Mouse (Mus musculus): ENCODE data around the gene Shkbp1. TPM values are rescaled to one million over a fixed set of nuclear protein-coding genes. Genes with fewer than 3 reads are reported as not detected.

The Shkbp1 gene
- total RNA-seq, 1 experiment: 28.8 TPM

GRCm38 (mm10) chr7:27329981-27330380 is 25.8 kb downstream of the Shkbp1 start:
- H3K9ac ChIP-seq (ENCODE audit: insufficient read depth, low read depth, low read length, poor library complexity, severe bottlenecking): peak overlapping the region; percentile 92
- DNase-seq (ENCODE audit: low read depth, low spot score): no peak
- H3K9me3 ChIP-seq (ENCODE audit: control insufficient read depth, insufficient read depth, low read depth, low read length): no peaks in the 10 kb centered on the region
- no peak for TF ChIP-seq MAFK (IDR thresholded peaks at IDR 0.05; ENCODE audit: insufficient read depth, low read depth, low read length)
- no peak for TF ChIP-seq ZNF384 (IDR thresholded peaks at IDR 0.05; ENCODE audit: low read depth, low read length)
- no peak for TF ChIP-seq HCFC1 (IDR thresholded peaks at IDR 0.05; ENCODE audit: borderline replicate concordance, insufficient read depth, low read length)
- TF ChIP-seq ZC3H11A (IDR thresholded peaks at IDR 0.05; ENCODE audit: borderline replicate concordance, low read depth, low read length): no peak
- no peak for TF ChIP-seq CHD2 (IDR thresholded peaks at IDR 0.05; ENCODE audit: low read depth, low read length)
- peak overlapping the region; percentile 59; the same call in 1 of the 2 replicates for H3K27ac ChIP-seq (ENCODE audit: insufficient read depth, low read depth, low read length, poor library complexity, severe bottlenecking)
- H3K4me1 ChIP-seq (ENCODE audit: control insufficient read depth in 2 of 2, insufficient read depth in 2 of 2, low read length in 2 of 2, poor library complexity in 1 of 2): peaks cover 16 to 29% of the 10 kb centered on the region in 2 experiments; a peak in 3 of 4 replicates
- H3K4me3 ChIP-seq (ENCODE audit: insufficient read depth in 1 of 2, low read depth in 1 of 2, low read length in 2 of 2, poor library complexity in 1 of 2, severe bottlenecking in 1 of 2): peak overlapping the region; percentile 69 to 76
- in situ Hi-C loops (cut with MboI; ENCODE audit: low sequenced_read_pairs in 2 of 2, unreplicated experiment in 2 of 2): no loop called here
- peaks cover 8% of the 10 kb centered on the region; the same call in 1 of the 2 replicates for H3K36me3 ChIP-seq (ENCODE audit: control insufficient read depth, insufficient read depth, low read length, poor library complexity, severe bottlenecking)

GRCm38 (mm10) chr7:27329326-27329947 is 26.4 kb downstream of the Shkbp1 start:
- H3K4me1 ChIP-seq (ENCODE audit: control insufficient read depth in 2 of 2, insufficient read depth in 2 of 2, low read length in 2 of 2, poor library complexity in 1 of 2): peaks cover 16 to 31% of the 10 kb centered on the region in 2 experiments; a peak in 3 of 4 replicates
- peak; percentile 22; the same call in 1 of the 2 replicates for TF ChIP-seq ZC3H11A (IDR thresholded peaks at IDR 0.05; ENCODE audit: borderline replicate concordance, low read depth, low read length)
- no peak for TF ChIP-seq MAFK (IDR thresholded peaks at IDR 0.05; ENCODE audit: insufficient read depth, low read depth, low read length)
- peaks cover 11% of the 10 kb centered on the region for H3K36me3 ChIP-seq (ENCODE audit: control insufficient read depth, insufficient read depth, low read length, poor library complexity, severe bottlenecking)
- peak overlapping the region; percentile 59; the same call in 1 of the 2 replicates for H3K27ac ChIP-seq (ENCODE audit: insufficient read depth, low read depth, low read length, poor library complexity, severe bottlenecking)
- H3K4me3 ChIP-seq (ENCODE audit: insufficient read depth in 1 of 2, low read depth in 1 of 2, low read length in 2 of 2, poor library complexity in 1 of 2, severe bottlenecking in 1 of 2): peak overlapping the region; percentile 69 to 76
- H3K9ac ChIP-seq (ENCODE audit: insufficient read depth, low read depth, low read length, poor library complexity, severe bottlenecking): peak overlapping the region; percentile 92
- in situ Hi-C loops (cut with MboI; ENCODE audit: low sequenced_read_pairs in 2 of 2, unreplicated experiment in 2 of 2): no loop called here
- no peak for DNase-seq (ENCODE audit: low read depth, low spot score)
- no peaks in the 10 kb centered on the region for H3K9me3 ChIP-seq (ENCODE audit: control insufficient read depth, insufficient read depth, low read depth, low read length)

- Histone ChIP-seq H3K9ac (ENCODE audit: insufficient read depth, low read depth, low read length, poor library complexity, severe bottlenecking) (peak overlapping the region; percentile 10; the same call in 1 of the 2 replicates), H3K36me3 (ENCODE audit: control insufficient read depth, insufficient read depth, low read length, poor library complexity, severe bottlenecking) (peaks cover 19% of the 10 kb centered on the region), H3K27ac (ENCODE audit: insufficient read depth, low read depth, low read length, poor library complexity, severe bottlenecking) (no peak overlapping the region), H3K4me3 (ENCODE audit: insufficient read depth in 1 of 2, low read depth in 1 of 2, low read length in 2 of 2, poor library complexity in 1 of 2, severe bottlenecking in 1 of 2) (peak overlapping the region in 1 of 2 experiments; percentile 76; a peak in 2 of 4 replicates), H3K4me1 (ENCODE audit: control insufficient read depth in 2 of 2, insufficient read depth in 2 of 2, low read length in 2 of 2, poor library complexity in 1 of 2) (peaks cover 16 to 27% of the 10 kb centered on the region in 2 experiments; a peak in 3 of 4 replicates), H3K9me3 (ENCODE audit: control insufficient read depth, insufficient read depth, low read depth, low read length) (no peaks in the 10 kb centered on the region)
- TF ChIP-seq ZC3H11A (IDR thresholded peaks at IDR 0.05; ENCODE audit: borderline replicate concordance, low read depth, low read length) (no peak), MAFK (IDR thresholded peaks at IDR 0.05; ENCODE audit: insufficient read depth, low read depth, low read length) (no peak), CHD2 (IDR thresholded peaks at IDR 0.05; ENCODE audit: low read depth, low read length) (no peak), HCFC1 (IDR thresholded peaks at IDR 0.05; ENCODE audit: borderline replicate concordance, insufficient read depth, low read length) (no peak), ZNF384 (IDR thresholded peaks at IDR 0.05; ENCODE audit: low read depth, low read length) (no peak)
- DNase-seq (ENCODE audit: low read depth, low spot score): no peak
- in situ Hi-C loops (cut with MboI; ENCODE audit: low sequenced_read_pairs in 2 of 2, unreplicated experiment in 2 of 2): no loop called here
Observed at GRCm38 (mm10) chr7:27328648-27329047, 27.2 kb downstream of the Shkbp1 start.

- no peaks in the 10 kb centered on the region for H3K9me3 ChIP-seq (ENCODE audit: control insufficient read depth, insufficient read depth, low read depth, low read length)
- peak overlapping the region; percentile 62; the same call in 1 of the 2 replicates for H3K9ac ChIP-seq (ENCODE audit: insufficient read depth, low read depth, low read length, poor library complexity, severe bottlenecking)
- TF ChIP-seq CHD2 (IDR thresholded peaks at IDR 0.05; ENCODE audit: low read depth, low read length) (no peak), HCFC1 (IDR thresholded peaks at IDR 0.05; ENCODE audit: borderline replicate concordance, insufficient read depth, low read length) (no peak), MAFK (IDR thresholded peaks at IDR 0.05; ENCODE audit: insufficient read depth, low read depth, low read length) (no peak), ZC3H11A (IDR thresholded peaks at IDR 0.05; ENCODE audit: borderline replicate concordance, low read depth, low read length) (no peak), ZNF384 (IDR thresholded peaks at IDR 0.05; ENCODE audit: low read depth, low read length) (no peak)
- in situ Hi-C loops (cut with MboI; ENCODE audit: low sequenced_read_pairs in 2 of 2, unreplicated experiment in 2 of 2): no loop called here
- no peak for DNase-seq (ENCODE audit: low read depth, low spot score)
- H3K36me3 ChIP-seq (ENCODE audit: control insufficient read depth, insufficient read depth, low read length, poor library complexity, severe bottlenecking): peaks cover 20% of the 10 kb centered on the region
- H3K4me1 ChIP-seq (ENCODE audit: control insufficient read depth in 2 of 2, insufficient read depth in 2 of 2, low read length in 2 of 2, poor library complexity in 1 of 2): peaks cover 16 to 27% of the 10 kb centered on the region in 2 experiments; a peak in 3 of 4 replicates
- peak overlapping the region in 1 of 2 experiments; percentile 52; a peak in 2 of 4 replicates for H3K4me3 ChIP-seq (ENCODE audit: insufficient read depth in 1 of 2, low read depth in 1 of 2, low read length in 2 of 2, poor library complexity in 1 of 2, severe bottlenecking in 1 of 2)
- H3K27ac ChIP-seq (ENCODE audit: insufficient read depth, low read depth, low read length, poor library complexity, severe bottlenecking): no peak overlapping the region
Observed at GRCm38 (mm10) chr7:27328161-27328560, 27.7 kb downstream of the Shkbp1 start.

Measured in ES-E14 (cell line).